Mouse (Mus musculus): ENCODE results near the gene Cox4i2.

- no peak for TF ChIP-seq POLR2A (IDR thresholded peaks at IDR 0.05; ENCODE audit: extremely low read depth, insufficient read depth, low read length)
- TF ChIP-seq CTCF (IDR thresholded peaks at IDR 0.05; ENCODE audit: low read depth, low read length) = no peak
Measured at GRCm38 (mm10) chr2:152726751-152727335, 27.1 kb upstream of the Cox4i2 start.

All from liver, adult 2 months (tissue).